Mouse (Mus musculus) forebrain, embryonic 14.5 days (tissue): ENCODE data around the gene Fosb. TPM values are rescaled to one million over a fixed set of nuclear protein-coding genes. Genes with fewer than 3 reads are reported as not detected.

ENCODE experiments used
- ATAC-seq: fragments of 200-750 bp; cut with Nextera tagmentation; 2 replicates; pipeline ENCODE4 v1.8.0; 2017; ENCODE audit warnings: mild to moderate bottlenecking, moderate library complexity
- DNase-seq: peaks from one replicate; pipeline ENCODE4 v3.0.0-alpha.2; 2015; ENCODE audit warnings: low spot score
- H3K27ac ChIP-seq: fragments of 300-500 bp; sonication (generic); 2 replicates; pipeline ENCODE4 v1.5.1; 2014; ENCODE audit warnings: low read depth, mild to moderate bottlenecking, control low read depth, low read length, moderate library complexity
- H3K27me3 ChIP-seq: fragments of 300-500 bp; sonication (generic); replicated peaks from 2 replicates; pipeline ENCODE4 v1.6.1; 2014; ENCODE audit warnings: low read length, control low read depth, mixed read lengths; ENCODE audit not compliant: control insufficient read depth, insufficient read depth
- H3K36me3 ChIP-seq: fragments of 300-500 bp; sonication (generic); 2 replicates; pipeline ENCODE4 v1.6.1; 2014; ENCODE audit warnings: low read length, control low read depth; ENCODE audit not compliant: control insufficient read depth, insufficient read depth
- H3K4me1 ChIP-seq: fragments of 300-500 bp; sonication (generic); 2 replicates; pipeline ENCODE4 v1.6.1; 2014; ENCODE audit warnings: antibody characterized with exemption, low read length, control low read depth; ENCODE audit not compliant: control insufficient read depth, insufficient read depth
- H3K4me2 ChIP-seq: fragments of 300-500 bp; sonication (generic); 2 replicates; pipeline ENCODE4 v1.6.1; 2014; ENCODE audit warnings: mild to moderate bottlenecking, control low read depth, low read length
- H3K4me3 ChIP-seq: fragments of 300-500 bp; sonication (generic); 2 replicates; pipeline ENCODE4 v1.5.1; 2014; ENCODE audit warnings: low read depth, low read length, control low read depth
- H3K9ac ChIP-seq: fragments of 300-500 bp; sonication (generic); 2 replicates; pipeline ENCODE4 v1.6.1; 2014; ENCODE audit warnings: mild to moderate bottlenecking, low read length, control low read depth, moderate library complexity
- H3K9me3 ChIP-seq: fragments of 300-500 bp; sonication (generic); replicated peaks from 2 replicates; pipeline ENCODE4 v1.6.1; 2016; ENCODE audit warnings: low read length, control low read depth, mixed read lengths; ENCODE audit not compliant: control insufficient read depth
- WGBS: fragments of 180-500 bp; shearing (Covaris S2); extraction: QIAGEN DNeasy Blood & Tissue Kit; methylation state at CpG from one replicate; pipeline ENCODE4 v1.1.7; 2014; 5-methylcytosine and 5-hydroxymethylcytosine counted together
- polyA plus RNA-seq: library from polyadenylated mRNA; unstranded; fragments of >200 nt; fragmentation: Nextera tagmentation; extraction: Ambion mirVana; gene quantifications from 2 replicates; pipeline ENCODE4 v1.2.1, GENCODE M21; 2014

Fosb gene
- polyA plus RNA-seq, 1 experiment from 2014 or later, result not detected

DNA sequence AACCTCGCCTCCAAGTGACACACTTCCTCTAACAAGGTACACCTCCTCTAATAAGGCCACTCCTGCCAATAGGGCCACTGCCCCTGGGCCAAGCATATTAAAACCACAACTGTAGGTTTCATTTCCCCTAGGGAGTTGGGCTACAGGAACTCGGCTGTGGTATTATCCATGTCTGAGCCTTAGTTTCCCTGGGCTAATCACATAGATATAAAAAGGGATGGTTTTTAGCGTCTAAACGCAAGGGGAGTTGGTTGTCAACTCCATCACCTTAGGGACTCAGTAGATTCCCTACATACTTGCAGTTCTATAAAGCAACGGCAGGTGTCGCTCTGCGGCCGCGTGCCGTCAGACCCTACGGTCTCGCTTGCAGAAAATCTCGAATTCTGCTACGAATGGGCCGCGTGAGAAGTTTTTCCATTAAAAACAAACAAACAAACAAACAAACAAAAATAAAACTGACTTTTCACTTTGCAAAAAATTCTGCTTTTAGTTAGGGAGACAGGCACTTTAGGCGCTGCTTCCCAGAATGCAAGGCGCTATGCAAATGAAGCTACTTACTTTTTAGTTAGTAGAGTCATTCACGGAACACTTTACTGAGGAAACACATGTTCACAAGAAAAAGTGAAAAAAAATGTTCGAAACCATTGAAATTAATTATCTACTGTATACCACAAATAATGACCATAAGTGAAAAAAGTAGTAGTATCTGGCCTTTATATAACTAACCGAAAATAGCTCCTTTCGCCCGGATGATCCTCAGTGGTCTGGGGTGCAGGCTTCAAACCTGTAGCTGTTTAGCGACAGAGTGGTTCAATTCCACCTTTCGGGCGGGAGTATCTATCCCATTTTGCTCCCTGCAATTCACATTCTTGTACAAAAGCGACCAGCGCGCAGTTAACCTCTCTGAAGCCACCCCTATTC lies 9.1 kb downstream of the Fosb start:
- H3K4me1 ChIP-seq, result peaks cover 4% of the 10 kb centered on the region; the same call in 1 of the 2 replicates
- H3K27me3 ChIP-seq, result peaks cover 31% of the 10 kb centered on the region
- peak overlapping the region; percentile 48 for H3K4me2 ChIP-seq
- H3K27ac ChIP-seq, result no peak overlapping the region
- DNase-seq, result peak; percentile 88
- H3K9ac ChIP-seq, result peak overlapping the region; percentile 46; the same call in 1 of the 2 replicates
- peak; percentile 85 for ATAC-seq
- peak overlapping the region; percentile 42 for H3K4me3 ChIP-seq
- WGBS, result under 1% methylated on average over 29 of the region's 29 CpGs
- no peaks in the 10 kb centered on the region for H3K9me3 ChIP-seq
- no peaks in the 10 kb centered on the region for H3K36me3 ChIP-seq

DNA sequence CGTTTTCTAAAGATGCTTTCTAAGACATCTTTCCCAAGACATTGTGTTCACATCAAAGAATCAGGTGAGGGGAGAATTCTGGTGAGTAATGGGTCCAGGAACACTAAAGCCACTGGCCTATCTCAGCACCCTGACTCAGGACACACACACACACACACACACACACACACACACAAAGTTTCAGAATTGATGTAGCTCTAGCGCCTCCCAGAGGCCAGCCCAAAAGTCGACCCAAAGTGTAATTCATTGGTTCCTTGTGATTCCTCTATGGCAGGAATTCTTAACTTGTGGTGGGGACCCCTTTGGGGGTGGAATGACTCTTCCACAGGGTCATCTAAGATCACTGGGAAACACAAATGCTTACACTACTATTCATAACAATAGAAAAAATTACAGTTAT lies 10.7 kb downstream of the Fosb start:
- DNase-seq, result peak; percentile 62
- WGBS, result 22% methylated on average over 3 of the region's 3 CpGs
- Histone ChIP-seq H3K4me3 (no peak overlapping the region), H3K27me3 (peaks cover 18% of the 10 kb centered on the region), H3K4me2 (no peak overlapping the region), H3K9me3 (no peaks in the 10 kb centered on the region), H3K27ac (no peak overlapping the region), H3K9ac (no peak overlapping the region), H3K4me1 (peaks cover 4% of the 10 kb centered on the region; the same call in 1 of the 2 replicates), H3K36me3 (peaks cover 4% of the 10 kb centered on the region)
- no peak for ATAC-seq

DNA sequence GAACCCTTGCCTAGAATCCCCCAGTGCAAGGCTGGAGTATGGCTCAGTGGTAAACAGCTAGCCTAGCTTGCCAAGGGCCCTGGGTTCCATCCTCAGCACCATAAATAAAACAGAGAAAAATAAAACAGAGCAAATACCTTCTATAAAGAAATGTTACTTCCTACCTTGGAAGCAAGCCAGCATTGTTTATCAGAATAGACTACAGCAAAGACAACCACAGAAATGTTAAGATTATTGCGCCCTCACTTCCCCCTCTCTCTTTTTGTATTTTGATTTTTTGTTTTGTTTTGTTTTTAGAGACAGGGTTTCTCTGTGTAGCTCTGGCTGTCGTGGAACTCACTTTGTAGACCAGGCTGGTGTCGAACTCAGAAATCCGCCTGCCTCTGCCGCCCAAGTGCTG lies 12.1 kb downstream of the Fosb start:
- no peak for ATAC-seq

DNA sequence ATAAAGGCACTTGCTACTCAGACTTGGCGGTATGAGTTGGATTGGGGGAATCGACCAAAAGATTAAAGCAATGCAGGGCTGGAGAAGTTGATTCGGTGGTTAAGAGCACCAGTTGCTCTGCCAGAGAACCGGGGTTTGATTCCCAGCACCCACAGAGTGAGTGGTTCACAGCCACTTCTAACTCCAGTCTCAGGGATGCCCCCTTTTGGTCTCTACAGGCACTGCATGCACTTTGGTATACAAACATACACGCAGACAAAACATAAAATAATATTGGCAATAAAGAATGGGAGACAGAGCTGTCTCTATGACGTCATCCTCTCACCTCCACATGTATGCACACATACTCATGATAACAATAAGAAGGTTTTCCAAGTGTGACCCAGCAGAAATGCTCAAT lies 12.8 kb downstream of the Fosb start:
- H3K9me3 ChIP-seq, result no peaks in the 10 kb centered on the region
- ATAC-seq (no peak), DNase-seq (no peak)
- peaks cover 20% of the 10 kb centered on the region for H3K36me3 ChIP-seq
- no peak overlapping the region for H3K4me2 ChIP-seq
- WGBS, result 88% methylated on average over 6 of the region's 6 CpGs
- no peak overlapping the region for H3K27ac ChIP-seq
- no peaks in the 10 kb centered on the region for H3K27me3 ChIP-seq
- no peak overlapping the region for H3K9ac ChIP-seq
- H3K4me3 ChIP-seq, result no peak overlapping the region
- H3K4me1 ChIP-seq, result no peaks in the 10 kb centered on the region; the same call in 1 of the 2 replicates

More for the DNA sequence above, 12.1 kb downstream of the Fosb start:
- Histone ChIP-seq H3K9me3 (no peaks in the 10 kb centered on the region), H3K4me3 (no peak overlapping the region), H3K4me1 (no peaks in the 10 kb centered on the region; the same call in 1 of the 2 replicates), H3K27ac (no peak overlapping the region), H3K27me3 (peaks cover 6% of the 10 kb centered on the region; the same call in 1 of the 2 replicates), H3K36me3 (peaks cover 16% of the 10 kb centered on the region), H3K4me2 (no peak overlapping the region), H3K9ac (no peak overlapping the region)
- 89% methylated on average over 5 of the region's 5 CpGs for WGBS
- no peak for DNase-seq

DNA sequence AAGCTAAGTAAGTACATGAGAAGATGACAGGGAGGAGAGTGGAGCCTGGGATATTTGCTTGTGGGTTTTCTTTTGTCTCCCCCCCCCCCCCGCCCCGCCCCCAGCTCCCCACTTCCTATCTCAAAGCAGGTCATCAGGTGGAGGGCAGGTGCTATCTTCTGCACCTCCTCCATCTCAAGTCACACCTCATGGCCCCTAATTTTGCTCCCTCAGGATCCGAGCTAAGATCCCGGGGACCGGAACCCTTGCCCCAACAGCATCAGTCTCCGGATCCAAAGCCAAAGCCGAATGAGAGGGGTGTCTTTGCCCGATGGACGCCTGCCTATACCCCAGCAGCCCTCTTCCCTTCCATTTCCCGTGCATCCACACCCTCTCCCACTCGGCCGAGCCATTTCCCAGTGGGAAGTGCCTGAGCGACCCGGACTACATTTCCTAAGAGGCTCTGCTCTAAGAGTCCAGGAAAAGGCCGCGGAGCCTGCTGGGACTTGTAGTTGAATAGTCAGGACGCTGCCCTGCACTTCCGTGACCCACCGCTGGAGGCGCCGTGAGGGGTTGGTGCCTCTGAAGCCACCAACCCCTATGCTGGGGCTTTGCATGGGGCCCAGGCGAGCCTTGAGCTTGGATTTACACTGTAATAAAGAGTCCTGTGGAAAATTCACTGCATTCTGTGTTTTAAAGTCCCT lies 14.2 kb downstream of the Fosb start:
- Histone ChIP-seq H3K4me1 (peaks cover 9% of the 10 kb centered on the region), H3K27me3 (no peaks in the 10 kb centered on the region), H3K9ac (peak overlapping the region; percentile 13; the same call in 1 of the 2 replicates), H3K27ac (no peak overlapping the region), H3K4me2 (peak overlapping the region; percentile 39), H3K36me3 (peaks cover 22% of the 10 kb centered on the region), H3K4me3 (no peak overlapping the region), H3K9me3 (no peaks in the 10 kb centered on the region)
- peak; percentile 80 for ATAC-seq
- WGBS, result 18% methylated on average over 22 of the region's 22 CpGs
- DNase-seq, result peak; percentile 96

DNA sequence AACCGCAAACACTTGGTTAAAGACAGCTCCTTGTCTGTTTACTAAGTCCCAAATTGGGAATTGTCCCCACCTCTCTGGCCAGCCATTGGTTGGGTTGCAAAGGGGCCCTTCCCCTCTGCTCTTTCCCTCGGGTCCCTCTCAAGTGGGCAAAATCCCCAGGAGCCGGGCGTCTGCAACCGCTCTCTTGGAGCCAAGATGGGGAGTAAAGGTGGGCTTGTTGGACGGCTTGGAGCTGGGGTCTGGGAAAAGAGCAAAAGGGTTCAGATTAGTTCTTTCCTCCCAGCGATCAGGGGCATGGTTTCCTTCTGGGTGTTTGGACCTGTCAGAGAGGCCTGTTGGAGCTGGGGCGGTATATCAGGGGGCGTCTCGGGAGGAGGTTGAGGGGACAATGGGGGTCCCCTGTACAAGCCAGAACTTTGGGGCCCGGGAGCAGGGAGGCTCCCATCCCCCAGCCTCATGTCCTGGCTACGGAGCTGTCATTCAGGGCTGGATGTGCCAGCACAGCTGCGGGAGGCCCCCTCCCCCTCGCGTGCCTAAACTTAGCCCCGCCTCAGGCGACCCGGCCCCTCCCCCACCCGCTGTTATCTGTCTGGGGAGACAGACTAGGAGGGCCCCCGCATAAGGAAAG lies 18.8 kb downstream of the Fosb start:
- Histone ChIP-seq H3K4me2 (peak overlapping the region; percentile 43), H3K27ac (peak overlapping the region; percentile 27; the same call in 1 of the 2 replicates), H3K9ac (peak overlapping the region; percentile 29; the same call in 1 of the 2 replicates), H3K4me1 (peaks cover 10% of the 10 kb centered on the region), H3K9me3 (no peaks in the 10 kb centered on the region), H3K4me3 (peak overlapping the region; percentile 9; the same call in 1 of the 2 replicates), H3K27me3 (no peaks in the 10 kb centered on the region), H3K36me3 (peaks cover 54% of the 10 kb centered on the region)
- DNase-seq (no peak), ATAC-seq (peak; percentile 49; the same call in 1 of the 2 replicates)
- 4% methylated on average over 20 of the region's 20 CpGs for WGBS

DNA sequence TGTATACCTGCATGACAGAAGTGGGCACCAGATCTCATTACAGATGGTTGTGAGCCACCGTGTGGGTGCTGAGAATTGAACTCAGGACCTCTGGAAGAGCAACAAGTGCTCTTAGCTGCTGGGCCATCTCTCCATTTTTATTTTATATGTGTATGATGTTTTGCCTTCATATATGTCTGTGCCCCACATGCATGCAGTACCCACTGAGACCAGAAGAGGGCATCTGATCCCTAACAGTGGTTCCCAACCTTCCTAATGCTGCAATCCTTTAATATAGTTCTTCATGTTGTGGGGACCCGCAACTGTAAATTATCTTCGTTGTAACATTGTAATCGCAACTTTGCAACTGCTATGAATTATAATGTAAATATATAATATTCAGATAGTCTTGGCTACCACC lies 25.1 kb downstream of the Fosb start:
- Histone ChIP-seq H3K36me3 (peaks cover 32% of the 10 kb centered on the region), H3K4me3 (no peak overlapping the region), H3K9ac (no peak overlapping the region), H3K27ac (no peak overlapping the region), H3K4me1 (peaks cover 10% of the 10 kb centered on the region), H3K9me3 (no peaks in the 10 kb centered on the region), H3K4me2 (no peak overlapping the region), H3K27me3 (peaks cover 16% of the 10 kb centered on the region)
- DNase-seq, result peak; percentile 75
- WGBS, result 26% methylated on average over 4 of the region's 4 CpGs
- ATAC-seq, result no peak

DNA sequence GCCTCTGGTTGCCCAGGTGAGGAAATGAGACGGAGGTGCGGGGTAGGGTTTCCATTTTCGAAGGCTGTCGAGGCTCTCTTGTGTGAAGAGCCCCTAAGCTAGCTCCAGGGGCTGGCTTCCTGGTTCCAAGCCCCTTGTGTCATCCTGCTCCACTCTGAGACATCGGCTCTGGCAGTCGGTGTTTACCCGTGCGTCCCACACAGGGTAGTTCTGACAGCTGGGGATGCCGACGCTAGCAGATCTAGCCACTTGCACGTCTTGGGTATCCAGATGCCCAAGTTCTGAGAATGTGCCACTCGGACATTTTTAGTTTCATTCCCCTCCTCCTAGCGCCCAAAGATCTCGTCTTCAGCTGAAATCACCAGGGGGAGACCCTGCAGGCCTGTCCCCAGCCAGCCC lies 26.4 kb downstream of the Fosb start:
- WGBS, result 28% methylated on average over 14 of the region's 14 CpGs
- Histone ChIP-seq H3K27ac (peak overlapping the region; percentile 90), H3K9ac (peak overlapping the region; percentile 99), H3K4me1 (peaks cover 10% of the 10 kb centered on the region), H3K27me3 (peaks cover 29% of the 10 kb centered on the region), H3K4me2 (peak overlapping the region; percentile 74), H3K4me3 (peak overlapping the region; percentile 86), H3K36me3 (peaks cover 21% of the 10 kb centered on the region), H3K9me3 (no peaks in the 10 kb centered on the region)
- DNase-seq, result peak; percentile 32
- peak; percentile 18; the same call in 1 of the 2 replicates for ATAC-seq
